Mouse (Mus musculus): Measurements from ENCODE around the gene Fgf15. TPM values are rescaled to one million over a fixed set of nuclear protein-coding genes. Genes with fewer than 3 reads are reported as not detected.

The Fgf15 gene
- total RNA-seq, 1 experiment from 2014 or later = not detected

DNA sequence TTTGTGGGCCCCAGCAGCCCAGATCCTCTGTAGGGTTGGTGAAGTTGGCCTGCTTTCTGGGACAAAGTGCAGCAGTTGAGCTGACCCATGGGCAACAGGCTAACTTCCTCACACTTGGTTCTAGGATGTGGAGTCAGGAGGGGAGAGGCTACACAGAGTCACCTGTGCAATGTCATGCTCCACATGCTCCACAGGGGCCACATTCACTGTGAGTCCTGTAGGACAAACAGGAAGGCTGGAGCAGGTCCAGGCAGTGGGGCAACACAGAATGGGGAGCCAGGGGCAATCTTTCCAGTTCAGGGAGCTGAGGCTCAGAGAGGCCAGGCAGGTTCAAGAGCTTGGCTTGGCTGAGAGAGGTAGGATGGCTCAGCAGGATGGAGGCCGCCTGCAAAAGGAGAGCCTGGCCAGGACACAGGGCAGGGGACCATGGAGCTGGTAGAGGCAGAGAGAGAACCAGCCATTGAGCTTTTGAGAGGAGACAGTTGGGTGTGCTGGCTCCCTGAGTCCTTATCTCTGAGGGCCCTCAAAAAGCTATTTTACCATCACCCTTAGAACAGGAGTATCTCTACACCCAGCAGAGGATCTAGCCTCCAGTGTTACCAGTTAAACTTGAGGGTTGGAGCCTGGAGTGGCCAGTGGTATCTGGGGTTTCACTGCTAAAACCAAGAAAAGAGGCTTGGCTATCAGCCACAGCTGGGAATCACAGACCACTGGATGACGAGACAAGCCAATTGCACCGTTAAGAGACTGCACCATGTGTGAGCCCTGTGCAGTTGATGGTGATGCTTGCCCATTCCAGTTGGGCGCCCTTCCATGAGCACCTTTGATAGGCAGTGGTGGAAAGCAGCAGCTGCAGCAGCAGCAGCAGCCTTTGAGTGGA is 31.9 kb downstream of the Fgf15 start:
- no peak for ATAC-seq (replicated peaks; ENCODE audit: low read depth, poor library complexity, severe bottlenecking)

- ATAC-seq (replicated peaks; ENCODE audit: low read depth, poor library complexity, severe bottlenecking) = no peak
Measured at GRCm38 (mm10) chr7:144928889-144929210, 32.5 kb downstream of the Fgf15 start.

- ATAC-seq (replicated peaks; ENCODE audit: low read depth, poor library complexity, severe bottlenecking) = no peak
Measured at GRCm38 (mm10) chr7:144929506-144929905, 33.2 kb downstream of the Fgf15 start.

- no peak for ATAC-seq (replicated peaks; ENCODE audit: low read depth, poor library complexity, severe bottlenecking)
Measured at GRCm38 (mm10) chr7:144929931-144930330, 33.6 kb downstream of the Fgf15 start.

DNA sequence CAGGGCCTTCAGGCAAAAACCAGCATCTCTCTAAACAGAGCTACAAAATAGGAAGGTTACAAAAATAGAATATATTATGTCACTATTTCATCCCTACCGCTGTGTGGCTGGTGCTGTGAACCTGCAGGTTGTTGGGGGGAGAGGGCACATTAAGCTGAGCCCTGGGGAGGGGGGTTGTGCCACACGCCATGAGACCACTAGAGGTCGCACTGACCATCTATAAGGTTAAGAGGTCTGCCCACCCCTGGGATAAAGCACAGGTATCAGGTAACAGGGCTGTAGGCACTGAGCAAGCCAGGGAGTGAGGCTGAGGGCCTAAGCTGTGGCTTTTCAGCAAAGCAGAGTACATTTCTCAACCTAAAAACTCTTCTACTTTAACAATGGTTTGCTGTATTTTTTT is 35.4 kb downstream of the Fgf15 start:
- 0 out of 2 replicates have a peak, but pooled peaks have one; percentile 23 for ATAC-seq (replicated peaks; ENCODE audit: low read depth, poor library complexity, severe bottlenecking)

DNA sequence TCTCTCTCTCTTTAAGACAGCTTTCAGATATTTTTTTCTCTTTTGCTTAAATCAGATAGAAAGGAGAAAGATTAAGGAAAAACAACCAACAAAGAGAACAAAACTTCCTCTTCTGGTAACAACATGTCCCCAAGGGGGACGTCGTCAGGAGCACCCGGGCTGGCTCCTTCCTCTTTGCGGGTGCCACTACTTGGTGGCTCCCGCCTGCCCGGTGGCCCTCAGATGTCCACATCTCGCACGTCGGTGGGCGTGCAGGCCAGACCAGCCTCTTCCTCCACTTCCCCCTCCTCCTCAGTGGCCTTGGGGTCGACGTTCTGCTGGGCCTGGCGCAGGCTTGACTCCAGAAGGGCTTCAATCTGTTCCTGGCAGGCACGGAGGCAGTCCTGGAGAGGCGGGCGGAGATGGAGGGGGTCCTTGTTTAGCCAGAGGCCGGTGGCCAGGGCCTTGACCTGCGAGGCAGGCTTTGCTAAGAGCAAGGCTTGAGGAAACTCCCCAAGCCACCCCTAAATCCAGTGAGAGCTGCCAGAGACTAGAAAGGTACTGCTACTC is 36.1 kb downstream of the Fgf15 start:
- ATAC-seq (replicated peaks; ENCODE audit: low read depth, poor library complexity, severe bottlenecking) = peak; percentile 41

GRCm38 (mm10) chr7:144933336-144933735 is 37.0 kb downstream of the Fgf15 start:
- ATAC-seq (replicated peaks; ENCODE audit: low read depth, poor library complexity, severe bottlenecking) = no peak

DNA sequence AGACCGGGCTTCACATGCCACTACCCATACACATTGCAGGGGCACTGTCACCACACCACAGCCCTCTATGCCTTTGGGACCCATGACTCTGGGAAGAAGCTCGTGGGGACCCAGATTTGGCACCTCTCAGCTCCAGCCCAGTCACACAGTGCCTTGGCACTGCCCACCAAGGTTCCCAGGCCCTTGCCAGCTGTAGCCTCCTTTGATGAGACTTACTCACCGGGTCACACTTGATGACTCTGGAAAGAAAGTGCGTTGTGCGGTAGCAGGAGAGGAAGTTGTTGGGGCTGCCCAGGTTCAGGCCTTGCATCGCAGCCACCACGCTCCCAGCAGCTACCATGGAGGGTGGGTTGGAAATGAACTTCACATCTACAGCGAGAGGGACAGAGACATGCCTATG is 37.5 kb downstream of the Fgf15 start:
- ATAC-seq (replicated peaks; ENCODE audit: low read depth, poor library complexity, severe bottlenecking) = no peak

DNA sequence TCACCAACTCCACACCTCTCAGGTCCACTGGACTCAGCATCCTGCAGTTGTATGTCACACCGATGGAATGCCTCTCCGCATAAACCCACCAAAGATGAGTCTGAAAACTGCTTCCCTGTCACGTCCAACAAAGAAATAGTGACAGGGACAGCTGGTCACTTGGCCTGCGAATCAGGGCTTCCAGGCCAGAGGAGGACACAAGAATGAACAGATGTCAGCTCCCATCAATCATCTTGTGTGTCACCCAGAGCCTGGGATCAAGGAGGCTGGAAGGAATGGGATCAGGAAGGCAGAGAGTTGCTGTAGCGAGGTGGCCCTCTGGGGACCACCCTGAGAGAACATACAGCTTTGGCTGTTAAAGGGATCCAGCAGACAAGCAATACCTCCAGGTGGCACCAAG is 38.6 kb downstream of the Fgf15 start:
- ATAC-seq (replicated peaks; ENCODE audit: low read depth, poor library complexity, severe bottlenecking) = no peak

- ATAC-seq (replicated peaks; ENCODE audit: low read depth, poor library complexity, severe bottlenecking) = no peak
Measured at GRCm38 (mm10) chr7:144935563-144935962, 39.2 kb downstream of the Fgf15 start.

- ATAC-seq (replicated peaks; ENCODE audit: low read depth, poor library complexity, severe bottlenecking) = no peak
Measured at GRCm38 (mm10) chr7:144936311-144936880, 40.1 kb downstream of the Fgf15 start.

- ATAC-seq (replicated peaks; ENCODE audit: low read depth, poor library complexity, severe bottlenecking) = peak; percentile 71
Measured at GRCm38 (mm10) chr7:144937490-144937889, 41.2 kb downstream of the Fgf15 start.

DNA sequence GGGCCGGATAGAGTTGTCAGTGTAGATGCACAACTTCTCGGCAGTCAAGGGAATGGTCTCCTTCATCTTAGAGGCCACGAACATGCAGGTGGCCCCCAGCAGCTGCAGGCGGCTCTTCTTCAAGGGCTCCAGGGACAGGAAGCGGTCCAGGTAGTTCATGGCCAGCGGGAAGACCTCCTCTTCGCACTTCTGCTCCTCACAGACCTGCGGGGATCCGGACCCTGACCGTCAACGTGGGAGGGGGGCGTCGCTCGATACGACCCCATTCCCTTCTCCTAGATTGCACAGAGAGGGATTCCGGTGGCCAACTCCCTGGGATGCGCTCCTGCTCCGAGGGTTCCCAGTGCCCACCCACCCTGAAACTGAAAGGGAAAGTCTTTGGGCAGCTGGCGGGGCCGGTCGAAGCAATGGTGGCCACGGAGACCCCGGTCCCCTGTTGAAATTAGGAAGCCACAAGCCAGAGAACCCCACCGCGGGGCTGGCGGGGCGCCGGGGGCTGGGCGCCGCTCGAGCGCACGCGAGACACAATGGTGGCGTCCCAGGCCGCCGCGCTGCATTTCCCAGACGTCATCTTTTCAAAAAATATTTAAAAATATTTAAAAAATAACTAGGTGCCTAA is 41.7 kb downstream of the Fgf15 start:
- no peak for ATAC-seq (replicated peaks; ENCODE audit: low read depth, poor library complexity, severe bottlenecking)

GRCm38 (mm10) chr7:144938661-144939343 is 42.5 kb downstream of the Fgf15 start:
- ATAC-seq (replicated peaks; ENCODE audit: low read depth, poor library complexity, severe bottlenecking) = no peak

DNA sequence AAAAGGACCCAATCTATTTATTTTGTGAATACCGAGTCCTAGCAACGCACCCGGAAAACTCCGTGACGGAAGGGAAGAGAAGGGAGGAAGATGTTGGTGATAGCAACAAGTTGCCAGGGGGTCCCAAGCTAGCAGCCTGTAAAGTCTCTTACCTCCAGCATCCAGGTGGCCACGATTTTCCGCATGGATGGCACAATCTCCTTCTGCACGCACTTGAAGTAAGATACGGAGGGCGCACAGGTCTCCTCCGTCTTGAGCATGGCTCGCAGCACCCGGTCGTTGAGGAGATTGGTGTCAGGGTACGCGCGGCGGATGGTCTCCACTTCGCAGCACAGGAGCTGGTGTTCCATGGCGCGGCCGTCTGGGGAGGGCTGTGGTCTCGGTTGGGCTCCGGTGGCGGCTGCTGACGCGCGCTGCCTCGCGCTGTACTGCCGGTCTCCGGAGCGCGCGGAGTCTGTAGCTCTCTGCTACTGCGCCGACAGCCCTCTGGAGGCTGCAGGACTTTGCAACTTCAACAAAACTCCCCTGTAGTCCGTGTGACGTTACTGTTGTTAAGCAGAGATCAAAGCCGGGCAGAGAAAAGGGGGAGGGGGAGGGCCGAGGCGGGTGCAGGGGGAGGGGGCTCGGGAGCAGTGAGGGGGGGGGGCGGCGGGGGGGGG is 43.1 kb downstream of the Fgf15 start, which contains the start of gene Ccnd1:
Ccnd1 (minus strand) TSS at position 582 of the 659 bp plus-strand sequence.
- ATAC-seq (replicated peaks; ENCODE audit: low read depth, poor library complexity, severe bottlenecking) = peak; percentile 26

DNA sequence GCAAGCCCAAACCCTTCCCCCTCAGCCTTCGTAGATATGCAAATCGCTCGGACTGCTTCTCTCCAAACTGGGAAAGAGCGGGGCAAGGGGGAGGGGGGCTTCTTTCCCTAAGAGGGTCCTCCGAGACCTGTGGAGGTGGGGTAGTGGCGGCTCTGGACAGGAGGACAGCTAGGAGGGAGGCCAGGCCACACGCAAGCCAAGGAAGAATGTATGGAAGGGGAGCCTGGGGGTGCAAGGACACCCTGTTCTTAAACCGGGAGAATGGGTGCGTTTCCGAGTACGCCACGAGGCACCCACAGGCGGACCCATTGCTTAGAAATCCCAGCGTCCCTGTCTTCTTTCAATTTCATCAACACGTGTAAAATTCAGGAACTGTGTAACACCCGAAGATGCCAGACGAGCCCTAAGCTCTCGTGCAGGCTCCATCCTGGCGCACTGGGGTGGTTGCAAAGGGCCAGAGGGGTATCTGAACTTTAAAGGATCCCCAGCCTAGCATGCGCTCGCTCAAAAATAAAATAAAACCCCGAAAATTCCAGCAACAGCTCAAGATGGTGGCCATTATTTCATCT is 43.8 kb downstream of the Fgf15 start:
- no peak for ATAC-seq (replicated peaks; ENCODE audit: low read depth, poor library complexity, severe bottlenecking)

DNA sequence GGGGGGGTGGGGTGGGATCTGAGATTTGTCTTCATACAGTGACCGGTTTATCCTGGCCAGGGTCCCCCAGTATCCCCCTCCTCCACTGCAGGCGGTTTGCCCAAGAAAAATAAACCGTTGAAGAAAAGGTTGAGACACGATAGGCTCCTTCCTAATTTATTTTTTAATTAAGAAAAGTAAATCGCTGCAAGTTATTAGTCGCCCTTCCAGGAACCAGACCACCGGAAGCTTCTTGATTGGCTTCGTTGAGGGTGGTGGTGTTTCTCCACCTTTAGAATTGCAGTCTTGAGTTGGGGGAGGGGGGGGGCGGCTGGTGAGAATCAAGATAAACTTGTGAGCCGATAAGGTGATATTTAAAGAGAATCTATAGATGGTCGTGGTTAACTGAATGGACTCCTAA is 44.3 kb downstream of the Fgf15 start:
- ATAC-seq (replicated peaks; ENCODE audit: low read depth, poor library complexity, severe bottlenecking) = no peak

- peak; percentile 36 for ATAC-seq (replicated peaks; ENCODE audit: low read depth, poor library complexity, severe bottlenecking)
Measured at GRCm38 (mm10) chr7:144941242-144941831, 45.0 kb downstream of the Fgf15 start.

DNA sequence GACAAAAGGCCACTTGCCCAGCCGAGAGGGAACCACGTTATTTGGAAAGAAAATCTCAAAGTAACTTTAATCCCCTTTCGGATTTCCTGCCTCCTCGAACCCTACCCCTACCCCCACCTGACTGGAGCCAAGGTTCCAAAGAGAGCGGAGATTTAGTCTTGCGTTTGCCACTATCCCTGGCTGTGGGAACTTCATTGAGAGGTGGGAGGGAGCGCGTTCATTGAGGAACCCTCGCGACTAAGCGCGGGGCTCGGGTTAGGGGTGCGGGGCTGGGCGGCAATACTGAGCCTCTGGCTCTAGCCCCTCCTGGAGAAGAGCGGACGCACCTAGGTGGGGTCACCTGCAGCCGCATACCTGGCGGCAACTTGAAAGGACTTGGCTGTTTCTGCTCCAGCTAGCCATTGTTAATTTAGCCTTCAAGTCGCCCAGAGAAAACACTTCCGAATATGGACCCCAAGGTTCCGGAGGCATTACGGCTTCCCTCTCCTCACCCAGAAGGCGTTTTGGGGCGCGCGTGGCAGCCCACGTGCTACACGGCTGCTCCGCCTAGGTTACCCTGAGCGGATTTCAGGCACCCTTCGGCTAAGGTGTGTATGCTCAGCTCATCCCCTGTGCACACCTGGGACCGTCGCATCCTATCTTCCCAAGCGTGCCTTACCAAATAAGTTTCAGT is 45.9 kb downstream of the Fgf15 start:
- ATAC-seq (replicated peaks; ENCODE audit: low read depth, poor library complexity, severe bottlenecking) = no peak
